Mouse (Mus musculus): ENCODE measurements around the gene Cerkl.

Cerkl gene

GRCm38 (mm10) chr2:79312499-79312898 is 144.1 kb downstream of the Cerkl start:
- no peak for DNase-seq (ENCODE audit: low spot score)

- no peak for DNase-seq (ENCODE audit: low spot score)
Observed at GRCm38 (mm10) chr2:79309454-79310118, 147.0 kb downstream of the Cerkl start.

DNA sequence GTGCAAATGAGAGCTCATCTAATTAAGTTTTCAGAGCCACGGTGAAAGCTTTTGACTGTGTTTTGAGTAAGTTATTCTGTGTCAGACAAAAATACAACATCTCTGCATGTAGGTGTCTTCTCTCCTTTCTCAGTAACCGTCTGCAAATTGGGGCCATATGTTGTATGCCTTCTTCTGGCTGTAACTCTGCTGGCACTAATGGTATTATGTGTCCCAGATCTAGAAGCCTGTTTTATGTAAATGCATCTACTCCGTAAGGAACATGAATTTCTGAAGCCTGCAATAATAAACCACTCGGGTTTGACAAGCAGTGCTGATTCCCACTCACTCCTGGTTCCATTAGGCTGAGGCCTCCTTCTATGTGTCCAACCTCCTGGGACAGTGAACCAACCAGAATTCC is 149.0 kb downstream of the Cerkl start:
- no peak for DNase-seq (ENCODE audit: low spot score)

DNA sequence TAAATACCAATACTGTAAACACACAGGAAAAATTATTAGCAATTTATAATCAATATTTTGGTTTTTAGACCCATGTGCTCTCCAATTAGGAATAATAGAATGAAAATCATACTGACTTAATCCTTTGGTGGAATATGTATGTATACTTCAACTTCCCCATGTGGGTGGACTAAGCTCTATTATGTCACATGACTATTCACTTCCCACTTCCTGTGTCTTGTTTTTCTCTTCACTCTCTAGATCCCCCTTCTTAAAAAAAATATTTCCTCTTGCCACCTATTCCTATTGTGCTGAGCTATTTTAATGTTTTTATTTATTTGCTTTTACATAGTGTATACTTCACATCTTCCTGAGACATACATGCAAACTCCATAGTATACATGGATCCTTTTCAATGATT is 154.2 kb downstream of the Cerkl start:
- no peak for DNase-seq (ENCODE audit: low spot score)

DNA sequence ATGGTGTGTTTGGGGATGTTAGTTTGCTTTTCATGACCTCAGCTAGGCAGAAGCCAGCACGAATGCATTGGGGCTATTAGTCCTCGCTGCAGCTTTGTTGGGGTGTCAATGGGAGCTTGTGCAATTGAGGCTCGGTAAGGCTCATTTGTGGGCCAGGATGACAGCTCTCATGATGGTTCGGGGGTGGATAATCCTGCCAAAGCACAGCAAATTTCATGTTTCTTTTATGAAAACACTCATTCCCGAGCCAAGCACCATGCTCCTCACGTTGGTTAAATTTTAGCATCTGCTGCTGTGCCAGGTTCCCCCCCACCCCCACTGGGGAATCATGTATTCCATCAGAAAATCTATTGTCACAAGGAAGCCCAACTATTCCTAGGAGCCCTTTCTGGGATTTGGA is 164.2 kb downstream of the Cerkl start:
- DNase-seq (ENCODE audit: low spot score), result no peak

GRCm38 (mm10) chr2:79291922-79292321 is 164.7 kb downstream of the Cerkl start:
- no peak for DNase-seq (ENCODE audit: low spot score)

GRCm38 (mm10) chr2:79290149-79290548 is 166.4 kb downstream of the Cerkl start:
- no peak for DNase-seq (ENCODE audit: low spot score)

DNA sequence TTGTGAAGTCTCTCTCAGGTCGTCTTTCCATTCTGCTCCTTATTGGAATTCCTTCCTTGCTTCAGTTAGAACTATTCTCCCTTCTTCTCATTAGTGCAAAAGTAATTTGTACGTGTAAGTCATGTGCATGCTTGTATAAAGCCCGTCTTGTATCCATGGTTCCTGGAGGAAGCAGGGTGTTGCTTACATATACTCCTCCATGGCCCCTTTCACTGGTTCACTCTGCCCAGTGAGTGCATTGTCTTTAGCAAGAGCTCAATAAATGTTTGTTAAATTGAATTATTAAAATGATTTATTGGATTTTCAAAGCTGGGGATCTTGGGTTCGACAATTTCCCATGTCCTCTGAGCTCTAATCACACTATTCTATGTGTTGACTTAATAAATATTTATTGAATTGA is 172.4 kb downstream of the Cerkl start:
- DNase-seq (ENCODE audit: low spot score), result no peak
